Mouse (Mus musculus): ENCODE results near the gene Gnb1. TPM values are rescaled to one million over a fixed set of nuclear protein-coding genes. Genes with fewer than 3 reads are reported as not detected.

Gnb1 gene
- total RNA-seq, 1 experiment from 2014 or later = 120 TPM

DNA sequence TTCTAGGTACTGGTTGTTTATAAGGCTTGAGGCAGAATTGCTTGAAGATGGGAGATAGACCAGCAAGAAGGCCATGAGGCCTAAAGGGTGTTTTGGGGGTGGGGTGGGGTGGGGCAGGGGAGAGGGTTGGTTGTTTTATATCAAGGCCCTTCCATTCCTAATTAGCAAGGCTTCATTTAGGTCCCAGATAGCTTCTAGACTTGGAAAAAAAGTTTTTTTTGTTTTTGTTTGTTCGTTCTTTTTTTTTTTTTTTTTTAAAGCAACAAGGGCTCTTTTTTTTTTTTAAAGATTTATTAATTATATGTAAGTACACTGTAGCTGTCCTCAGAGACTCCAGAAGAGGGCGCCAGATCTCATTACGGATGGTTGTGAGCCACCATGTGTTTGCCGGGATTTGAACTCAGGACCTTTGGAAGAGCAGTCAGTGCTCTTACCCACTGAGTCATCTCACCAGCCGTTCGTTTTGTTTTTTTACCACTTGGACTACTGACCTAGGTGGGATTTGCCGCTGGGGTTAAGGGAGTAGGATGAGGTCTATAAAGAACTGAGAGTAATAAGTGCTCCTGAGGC lies 26.9 kb downstream of the Gnb1 start:
- no peak for ATAC-seq (ENCODE audit: extremely low read depth, insufficient number of reproducible peaks, low FRiP score, poor library complexity, severe bottlenecking)

DNA sequence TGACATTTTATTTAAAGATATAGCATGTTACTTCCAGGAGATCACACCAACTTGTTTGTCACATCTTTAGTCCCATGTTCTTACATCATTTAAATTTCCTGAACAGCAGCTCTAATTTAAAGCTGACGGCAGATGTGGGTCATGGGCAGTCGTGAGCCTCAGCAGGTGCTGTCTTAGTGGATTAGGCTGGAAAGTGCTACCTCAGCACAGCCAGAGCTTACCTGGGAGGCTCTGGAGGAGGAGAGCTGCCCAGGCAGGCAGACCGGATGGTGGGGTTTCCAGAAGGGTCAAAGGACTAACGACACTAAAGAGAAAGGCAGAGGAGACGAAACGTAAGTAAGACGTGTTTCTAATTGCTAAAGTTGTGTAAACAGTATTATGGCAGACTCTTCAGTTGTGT lies 31.2 kb downstream of the Gnb1 start:
- ATAC-seq (ENCODE audit: extremely low read depth, insufficient number of reproducible peaks, low FRiP score, poor library complexity, severe bottlenecking) = no peak

DNA sequence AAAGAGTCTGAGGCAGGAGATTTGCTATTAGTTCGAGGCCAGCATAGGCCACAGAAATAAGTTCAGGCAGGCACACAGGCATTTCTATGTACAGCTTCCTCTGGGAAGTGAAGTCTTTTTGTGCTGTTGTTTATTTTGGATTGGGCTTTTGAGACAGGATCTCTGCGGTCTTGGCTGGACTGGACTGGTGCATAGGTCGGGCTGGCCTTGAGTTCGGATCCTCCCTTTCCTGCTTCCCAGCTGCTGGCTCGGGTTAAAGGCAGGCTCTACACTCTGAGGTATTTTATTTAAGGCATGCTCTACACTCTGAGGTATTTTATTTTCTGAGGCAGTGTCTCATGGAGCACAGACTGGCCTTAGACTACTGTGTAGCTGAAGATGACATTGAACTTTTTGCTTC lies 34.6 kb downstream of the Gnb1 start:
- no peak for ATAC-seq (ENCODE audit: extremely low read depth, insufficient number of reproducible peaks, low FRiP score, poor library complexity, severe bottlenecking)

DNA sequence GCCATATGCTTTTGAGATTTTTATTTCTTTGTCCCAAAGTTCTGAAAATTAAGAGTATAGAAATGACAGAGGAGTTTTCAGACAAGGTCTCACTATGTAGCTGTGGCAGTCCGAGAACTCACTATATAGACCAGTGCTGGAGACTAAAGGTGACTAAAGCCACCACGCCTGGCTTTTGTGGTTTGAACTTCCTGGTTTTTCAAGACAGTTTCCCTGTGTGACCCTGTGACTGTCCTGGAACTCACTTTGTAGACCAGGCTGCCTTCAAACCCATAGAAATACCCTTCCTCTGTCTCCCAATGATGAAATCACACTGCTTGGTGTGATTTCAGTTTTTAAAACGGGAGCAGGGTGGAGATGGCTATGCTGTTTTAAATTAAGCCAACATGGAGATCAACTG lies 38.1 kb downstream of the Gnb1 start:
- ATAC-seq (ENCODE audit: extremely low read depth, insufficient number of reproducible peaks, low FRiP score, poor library complexity, severe bottlenecking) = 0 out of 2 replicates have a peak, but pooled peaks have one; percentile 16

DNA sequence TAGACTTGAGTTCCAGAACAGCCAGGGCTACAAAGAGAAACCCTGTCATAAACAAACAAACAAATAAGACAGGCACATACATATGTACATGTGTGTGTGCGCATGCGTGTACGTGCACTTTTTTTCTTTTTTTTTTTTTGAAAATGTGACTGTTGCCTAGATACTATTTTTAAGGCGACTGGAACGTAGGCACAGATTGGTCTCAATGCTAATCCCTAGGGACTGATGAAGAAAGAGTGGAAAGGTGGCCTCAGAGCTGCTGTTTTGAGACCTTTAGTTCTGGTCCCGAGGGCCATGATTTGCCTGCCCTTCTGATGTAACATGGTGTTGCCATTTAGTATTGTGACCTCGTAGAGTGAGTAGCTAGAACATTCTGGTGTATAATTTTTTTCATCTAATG lies 58.8 kb downstream of the Gnb1 start:
- ATAC-seq (ENCODE audit: extremely low read depth, insufficient number of reproducible peaks, low FRiP score, poor library complexity, severe bottlenecking) = no peak

DNA sequence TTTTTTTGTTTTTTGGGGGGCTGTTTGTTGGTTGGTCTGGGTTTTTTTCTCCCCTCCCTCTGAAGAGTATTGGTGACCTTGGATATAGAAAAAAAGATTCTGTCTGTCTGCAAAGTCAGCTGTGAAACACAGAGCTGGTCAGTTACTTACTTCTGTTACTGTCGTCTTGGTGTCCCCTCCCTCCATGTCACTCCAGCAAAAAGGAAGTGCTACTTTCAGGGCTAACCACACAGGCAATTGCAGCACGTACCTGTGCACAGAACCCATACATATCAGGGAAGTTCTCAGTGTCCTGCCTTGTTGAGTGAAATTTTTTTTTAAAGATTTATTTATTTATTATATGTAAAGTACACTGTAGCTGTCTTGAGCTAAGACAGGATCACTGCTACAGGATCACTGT lies 59.3 kb downstream of the Gnb1 start:
- ATAC-seq (ENCODE audit: extremely low read depth, insufficient number of reproducible peaks, low FRiP score, poor library complexity, severe bottlenecking) = peak; percentile 82; the same call in 1 of the 2 replicates

DNA sequence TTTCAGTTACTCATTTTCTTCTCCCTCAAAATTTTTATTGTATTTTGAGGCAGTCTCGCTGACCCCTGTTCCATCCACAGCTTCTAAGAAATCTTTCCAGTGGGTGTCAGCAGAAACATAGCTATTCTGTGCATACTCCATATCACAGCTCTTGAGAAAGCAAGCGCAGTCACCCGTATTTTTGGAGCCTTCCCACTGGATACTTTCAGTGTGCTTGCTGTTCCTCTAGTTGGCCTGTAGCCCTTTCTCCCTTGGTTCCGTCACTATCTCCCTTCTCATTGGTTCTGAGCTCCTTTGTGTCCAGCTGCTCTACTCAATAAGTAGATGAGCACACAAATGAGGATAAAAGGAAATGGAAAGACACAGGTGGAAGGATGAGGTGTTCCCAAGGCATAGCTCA lies 59.9 kb downstream of the Gnb1 start:
- no peak for ATAC-seq (ENCODE audit: extremely low read depth, insufficient number of reproducible peaks, low FRiP score, poor library complexity, severe bottlenecking)

DNA sequence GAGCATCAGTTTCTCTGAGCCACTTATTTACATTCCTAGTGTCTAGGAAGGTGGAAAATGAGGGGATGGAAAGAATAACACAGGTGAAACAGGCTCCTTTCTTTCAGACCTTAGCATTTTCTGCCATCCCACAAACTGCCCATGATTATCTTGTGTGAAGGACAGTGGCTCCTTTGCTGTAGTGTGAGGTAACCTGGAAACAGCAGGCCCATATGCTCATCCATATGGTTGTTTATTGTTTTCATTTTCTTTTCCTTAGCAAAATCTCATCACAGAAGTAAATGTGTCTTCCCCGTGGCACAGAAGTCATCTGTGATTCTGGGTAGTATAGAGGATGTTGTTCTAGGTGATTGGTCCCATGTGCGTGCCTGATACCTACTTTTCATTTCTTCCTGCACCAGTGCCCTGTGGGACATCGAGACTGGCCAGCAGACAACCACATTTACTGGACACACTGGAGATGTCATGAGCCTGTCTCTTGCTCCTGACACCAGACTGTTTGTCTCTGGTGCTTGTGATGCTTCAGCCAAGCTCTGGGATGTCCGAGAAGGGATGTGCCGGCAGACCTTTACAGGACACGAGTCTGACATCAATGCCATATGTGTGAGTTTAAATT lies 61.9 kb downstream of the Gnb1 start:
- ATAC-seq (ENCODE audit: extremely low read depth, insufficient number of reproducible peaks, low FRiP score, poor library complexity, severe bottlenecking) = no peak

DNA sequence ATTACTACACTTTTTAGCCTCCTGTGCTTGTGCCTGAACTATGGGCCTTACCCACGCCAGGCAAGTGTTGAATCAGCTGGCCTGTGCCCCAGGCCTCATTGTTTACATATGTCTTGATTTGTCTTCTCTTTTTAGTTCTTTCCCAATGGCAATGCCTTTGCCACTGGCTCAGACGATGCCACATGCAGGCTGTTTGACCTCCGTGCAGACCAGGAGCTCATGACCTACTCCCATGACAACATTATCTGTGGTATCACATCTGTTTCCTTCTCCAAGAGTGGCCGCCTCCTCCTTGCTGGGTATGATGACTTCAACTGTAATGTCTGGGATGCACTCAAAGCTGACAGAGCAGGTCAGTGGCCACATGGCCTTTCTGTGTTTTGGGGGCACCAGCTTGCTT lies 63.7 kb downstream of the Gnb1 start:
- no peak for ATAC-seq (ENCODE audit: extremely low read depth, insufficient number of reproducible peaks, low FRiP score, poor library complexity, severe bottlenecking)

DNA sequence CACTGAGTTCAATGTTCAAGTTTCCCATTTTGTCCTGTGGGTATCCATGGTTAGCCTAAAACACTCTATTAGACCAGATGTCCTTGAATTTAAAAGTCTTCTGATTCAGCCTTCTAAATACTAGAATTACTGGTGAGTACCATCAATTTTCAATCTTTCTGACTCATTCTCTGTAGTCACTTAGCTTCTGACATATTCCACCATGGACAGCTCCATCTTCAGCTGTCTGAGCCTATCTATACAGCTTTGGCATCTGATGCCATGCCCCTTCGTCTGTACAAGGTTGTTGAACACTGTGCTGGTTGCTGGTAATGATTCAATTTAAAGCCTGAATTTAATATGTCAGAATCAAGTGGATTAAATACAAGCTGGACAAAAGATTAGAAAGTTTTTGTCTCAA lies 64.3 kb downstream of the Gnb1 start:
- no peak for ATAC-seq (ENCODE audit: extremely low read depth, insufficient number of reproducible peaks, low FRiP score, poor library complexity, severe bottlenecking)

DNA sequence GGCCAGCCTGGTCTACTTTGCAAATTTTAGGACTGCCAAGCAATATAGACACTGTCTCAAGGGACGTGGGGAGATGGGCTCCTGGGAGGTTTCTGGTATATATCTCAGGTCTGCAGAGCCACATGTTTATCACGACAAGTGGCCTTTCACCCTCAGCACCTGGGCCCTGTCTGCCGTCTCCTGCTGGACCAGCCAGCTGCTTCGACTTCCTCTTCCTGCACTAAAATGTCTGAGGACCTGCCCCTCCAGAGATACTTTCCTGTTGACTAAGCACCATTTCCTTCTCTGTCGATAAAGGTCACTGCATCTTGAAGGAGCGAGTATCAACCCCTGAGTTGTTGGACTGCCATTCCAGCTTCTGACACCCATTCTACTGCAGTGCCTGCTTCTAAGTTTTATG lies 68.3 kb downstream of the Gnb1 start:
- ATAC-seq (ENCODE audit: extremely low read depth, insufficient number of reproducible peaks, low FRiP score, poor library complexity, severe bottlenecking) = no peak; the same call in 1 of the 2 replicates

DNA sequence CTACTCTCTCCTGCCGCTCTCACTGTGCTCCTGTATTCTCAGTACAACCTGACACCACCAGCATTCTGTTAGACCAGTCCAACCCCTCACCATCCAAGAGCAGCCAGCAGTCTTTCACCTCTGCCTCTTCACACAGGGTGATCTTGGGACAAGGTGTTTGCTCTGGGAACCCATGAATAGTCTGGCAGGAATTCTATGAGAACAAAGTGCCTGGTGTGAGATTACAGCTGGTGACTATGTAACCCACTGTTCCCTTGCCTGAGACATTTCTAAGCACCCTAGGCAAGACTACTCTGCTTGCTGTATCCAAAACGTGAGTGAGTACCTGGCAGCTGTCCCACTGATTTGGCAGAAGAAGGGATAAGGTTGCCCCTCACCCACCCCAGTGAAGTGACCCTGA lies 69.8 kb downstream of the Gnb1 start:
- ATAC-seq (ENCODE audit: extremely low read depth, insufficient number of reproducible peaks, low FRiP score, poor library complexity, severe bottlenecking) = no peak

DNA sequence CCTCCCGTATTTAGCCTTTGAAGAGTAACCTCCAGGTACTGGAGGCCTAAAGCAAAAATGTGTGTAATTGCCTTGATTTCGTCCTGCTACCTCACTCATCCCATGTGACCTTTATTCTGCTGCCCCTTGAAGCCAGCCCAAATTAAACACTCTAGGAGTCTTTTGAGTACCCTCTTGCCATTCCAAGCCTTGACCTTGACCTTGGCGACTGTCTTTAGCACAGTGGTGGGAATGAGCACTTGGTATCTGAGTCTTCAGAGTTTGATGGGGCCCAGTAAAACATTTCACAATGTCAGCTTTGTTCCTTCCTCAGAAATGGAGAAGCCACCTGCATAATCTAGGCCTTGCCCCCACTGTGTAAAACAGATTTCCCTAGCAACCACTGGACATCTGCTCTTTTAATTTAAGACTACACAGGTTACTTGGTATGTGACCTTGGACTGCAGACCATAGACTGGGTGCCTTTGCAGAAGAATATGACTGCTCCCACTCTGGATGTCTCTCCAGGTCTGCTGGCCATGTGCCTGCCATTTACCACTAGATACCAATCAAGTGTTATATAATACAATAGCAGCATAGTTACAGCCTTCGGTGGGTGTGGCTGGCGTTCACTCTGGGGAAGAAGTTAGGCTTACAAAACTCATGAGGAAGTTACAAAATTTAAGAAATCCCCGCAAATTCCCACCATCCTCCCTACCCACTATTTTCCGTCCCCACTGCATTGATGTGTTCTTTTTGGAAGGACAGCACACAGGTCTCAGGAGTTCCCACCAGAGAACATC lies 70.7 kb downstream of the Gnb1 start, which contains the start of gene Nadk:
Gene Nadk, plus strand, starts transcription at position 718 of the 782 bp plus-strand sequence.
- peak; percentile 8; the same call in 1 of the 2 replicates for ATAC-seq (ENCODE audit: extremely low read depth, insufficient number of reproducible peaks, low FRiP score, poor library complexity, severe bottlenecking)

DNA sequence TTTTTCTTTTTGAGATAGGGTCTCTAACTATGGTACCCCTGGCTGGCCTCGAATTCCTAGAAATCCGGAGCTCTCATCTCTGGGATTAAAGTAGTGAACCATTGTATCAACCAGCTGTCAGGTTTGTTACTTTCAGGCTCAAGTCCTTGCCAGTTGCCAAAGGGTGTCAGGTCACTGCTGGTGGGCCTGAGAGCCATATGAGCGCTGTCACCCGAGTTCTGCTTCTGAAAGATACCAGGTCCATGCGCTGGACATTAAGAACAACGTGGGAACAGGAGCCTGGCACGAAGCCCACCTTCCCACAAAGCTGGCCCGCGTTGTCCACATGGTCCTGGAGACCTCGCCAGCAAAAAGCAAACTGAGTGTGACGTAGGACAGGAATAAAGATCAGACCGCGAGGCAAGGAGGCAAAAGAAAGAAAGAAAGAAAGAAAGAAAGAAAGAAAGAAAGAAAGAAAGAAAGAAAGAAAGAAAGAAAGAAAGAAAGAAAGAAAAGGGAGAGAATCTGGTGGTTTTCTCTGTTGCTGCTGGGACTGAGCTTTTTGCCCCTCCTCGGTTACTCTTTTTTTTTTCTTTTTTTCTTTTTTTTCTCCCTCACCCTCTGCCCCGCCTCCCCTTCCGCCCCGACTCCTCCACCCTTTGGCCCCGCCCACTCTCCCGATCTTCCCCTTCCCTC lies 71.7 kb downstream of the Gnb1 start:
- no peak for ATAC-seq (ENCODE audit: extremely low read depth, insufficient number of reproducible peaks, low FRiP score, poor library complexity, severe bottlenecking)

DNA sequence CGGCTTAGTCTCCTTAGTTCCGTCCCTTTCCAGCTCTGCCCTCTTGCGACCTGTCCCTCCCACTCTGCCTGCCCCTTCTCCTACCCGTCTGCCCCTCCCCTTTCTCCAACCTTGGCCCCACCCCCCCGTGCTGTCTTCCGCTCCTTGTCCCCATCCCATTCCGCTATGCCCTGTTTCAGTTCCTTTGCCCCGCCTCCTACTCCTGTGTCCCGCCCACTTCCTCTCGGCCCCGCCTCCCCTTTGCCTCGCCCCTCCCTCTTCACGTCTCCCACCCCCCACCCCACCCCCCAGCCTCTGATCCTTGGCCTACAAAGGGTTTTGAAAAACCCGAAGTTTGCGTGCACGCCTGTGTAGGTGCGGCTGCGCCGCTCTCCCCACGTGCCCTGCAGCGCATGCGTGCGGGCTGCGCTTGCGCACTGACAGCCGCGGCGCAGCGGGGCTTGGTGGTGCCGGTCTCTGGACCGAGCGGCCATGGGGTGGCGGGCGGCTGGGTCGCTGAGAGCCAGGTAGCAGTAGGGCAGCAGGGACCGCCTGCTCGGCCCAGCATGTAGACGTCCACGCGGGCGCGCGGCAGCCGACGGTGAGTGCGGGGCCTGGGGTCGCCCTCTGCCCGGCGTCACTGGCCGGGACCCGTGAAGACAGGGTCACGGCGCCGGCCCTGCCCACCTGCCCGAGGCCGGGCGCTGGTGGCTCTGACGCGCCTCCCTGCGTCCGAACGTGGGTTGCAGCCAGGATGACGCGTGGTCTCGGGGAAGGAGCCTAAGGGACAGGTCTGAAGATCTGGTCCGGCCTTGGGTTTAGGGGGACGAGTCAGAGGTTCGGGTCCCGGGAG lies 72.5 kb downstream of the Gnb1 start:
- peak; percentile 75 for ATAC-seq (ENCODE audit: extremely low read depth, insufficient number of reproducible peaks, low FRiP score, poor library complexity, severe bottlenecking)

DNA sequence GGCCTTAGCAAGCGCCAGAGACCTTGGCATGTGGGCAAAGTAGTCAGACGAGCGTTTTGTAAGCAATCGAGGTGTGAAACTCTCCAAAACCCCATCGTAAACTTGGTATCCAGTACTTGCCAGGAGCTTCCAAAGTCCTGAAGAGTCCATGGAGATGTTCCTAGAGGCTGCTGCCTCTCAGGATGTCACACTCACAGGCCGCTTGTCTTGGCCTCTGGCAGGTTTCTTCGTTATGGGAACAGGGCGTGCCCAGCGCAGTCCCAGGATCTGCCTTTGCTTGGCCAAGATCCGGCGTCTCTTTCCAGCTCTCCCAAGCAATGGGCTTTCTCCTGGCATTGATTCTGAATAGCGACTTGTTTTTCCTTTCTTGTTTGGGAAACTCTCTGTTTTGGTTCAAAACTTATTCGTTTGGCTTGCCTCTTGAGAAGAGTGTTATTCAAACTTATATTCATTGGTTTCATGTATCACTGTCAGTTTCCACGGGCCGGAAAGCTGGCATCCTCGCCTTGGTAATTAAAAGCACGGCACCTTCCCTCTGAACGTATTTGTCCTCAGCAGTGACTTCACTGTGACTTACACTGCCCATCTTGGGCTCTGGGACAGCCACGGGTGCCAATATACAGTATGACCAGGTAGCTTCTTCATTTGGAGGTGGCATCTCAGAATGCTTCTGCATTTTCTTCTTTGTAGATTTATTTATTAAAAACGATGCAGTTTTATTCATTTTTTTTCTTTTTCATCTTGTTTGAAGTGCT lies 73.3 kb downstream of the Gnb1 start:
- ATAC-seq (ENCODE audit: extremely low read depth, insufficient number of reproducible peaks, low FRiP score, poor library complexity, severe bottlenecking) = no peak

DNA sequence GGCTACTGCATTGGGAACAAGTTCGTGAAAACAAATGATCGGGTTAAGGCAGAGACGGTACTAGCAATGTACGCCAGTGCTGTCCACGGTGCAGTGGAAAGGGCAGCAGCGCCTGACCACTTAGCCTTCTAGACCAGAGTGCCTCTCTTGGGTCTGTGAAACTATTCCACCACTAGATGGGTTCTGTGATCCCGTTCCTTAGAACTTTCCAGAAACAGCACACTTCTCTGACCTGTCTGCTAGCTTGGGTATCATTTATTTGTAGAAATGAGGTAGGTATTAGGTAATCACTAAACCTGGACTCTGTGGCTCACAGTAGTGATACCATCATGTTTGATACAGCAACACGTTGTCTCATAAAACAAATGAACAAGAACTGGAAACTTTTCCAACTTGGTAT lies 75.4 kb downstream of the Gnb1 start:
- no peak for ATAC-seq (ENCODE audit: extremely low read depth, insufficient number of reproducible peaks, low FRiP score, poor library complexity, severe bottlenecking)

DNA sequence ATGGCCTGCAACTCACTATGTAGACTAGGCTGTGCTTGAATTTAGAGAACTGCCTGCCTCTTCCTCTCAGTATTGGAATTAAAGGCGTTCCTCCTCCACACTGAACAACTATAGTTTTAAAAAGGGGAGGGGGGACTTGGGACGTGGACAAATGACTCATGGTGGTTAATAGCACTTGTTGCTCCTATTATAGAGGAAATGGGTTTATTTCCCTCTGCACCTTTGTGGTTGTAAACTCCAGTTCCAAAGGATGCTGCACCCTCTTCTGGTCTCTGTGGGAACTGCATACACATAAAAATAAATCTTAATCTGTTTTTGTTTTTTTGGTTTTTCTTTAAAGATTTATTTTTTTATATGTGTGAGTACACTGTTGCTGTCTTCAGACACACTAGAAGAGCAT lies 77.0 kb downstream of the Gnb1 start:
- peak; percentile 49 for ATAC-seq (ENCODE audit: extremely low read depth, insufficient number of reproducible peaks, low FRiP score, poor library complexity, severe bottlenecking)
